Mouse (Mus musculus) left cerebral cortex, adult 9 months (tissue): ENCODE measurements around the gene Rapgef2.
"Not testable (repeated sequence)": the region's sequence is repeated elsewhere in the genome, so short reads cannot be mapped to it uniquely, and the experiment has no call there.

Experiments
- DNase-seq, 2 experiments: peaks; one replicate each; pipeline ENCODE4 v3.0.0; 2022; ENCODE audit warnings: low spot score in 2 of 2

Gene Rapgef2

DNA sequence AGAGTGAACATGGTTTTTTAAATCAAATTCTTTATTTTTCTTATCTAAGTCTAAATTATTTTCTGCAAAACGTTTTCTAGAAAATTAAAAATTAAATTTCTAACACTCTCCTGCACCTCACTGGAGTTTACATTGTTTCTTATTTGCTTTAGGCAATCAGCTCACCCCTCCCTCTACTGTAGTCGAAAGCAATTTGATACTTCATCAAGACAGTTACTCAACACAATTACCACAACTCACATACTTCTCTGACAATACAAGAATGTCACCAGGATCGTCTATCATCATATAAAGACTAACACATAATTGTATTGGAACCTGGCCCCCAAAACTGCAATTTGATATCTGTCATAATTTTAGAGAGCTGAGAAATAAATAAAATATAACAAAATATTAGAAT is 51.8 kb downstream of the Rapgef2 start:
- no peak for DNase-seq

DNA sequence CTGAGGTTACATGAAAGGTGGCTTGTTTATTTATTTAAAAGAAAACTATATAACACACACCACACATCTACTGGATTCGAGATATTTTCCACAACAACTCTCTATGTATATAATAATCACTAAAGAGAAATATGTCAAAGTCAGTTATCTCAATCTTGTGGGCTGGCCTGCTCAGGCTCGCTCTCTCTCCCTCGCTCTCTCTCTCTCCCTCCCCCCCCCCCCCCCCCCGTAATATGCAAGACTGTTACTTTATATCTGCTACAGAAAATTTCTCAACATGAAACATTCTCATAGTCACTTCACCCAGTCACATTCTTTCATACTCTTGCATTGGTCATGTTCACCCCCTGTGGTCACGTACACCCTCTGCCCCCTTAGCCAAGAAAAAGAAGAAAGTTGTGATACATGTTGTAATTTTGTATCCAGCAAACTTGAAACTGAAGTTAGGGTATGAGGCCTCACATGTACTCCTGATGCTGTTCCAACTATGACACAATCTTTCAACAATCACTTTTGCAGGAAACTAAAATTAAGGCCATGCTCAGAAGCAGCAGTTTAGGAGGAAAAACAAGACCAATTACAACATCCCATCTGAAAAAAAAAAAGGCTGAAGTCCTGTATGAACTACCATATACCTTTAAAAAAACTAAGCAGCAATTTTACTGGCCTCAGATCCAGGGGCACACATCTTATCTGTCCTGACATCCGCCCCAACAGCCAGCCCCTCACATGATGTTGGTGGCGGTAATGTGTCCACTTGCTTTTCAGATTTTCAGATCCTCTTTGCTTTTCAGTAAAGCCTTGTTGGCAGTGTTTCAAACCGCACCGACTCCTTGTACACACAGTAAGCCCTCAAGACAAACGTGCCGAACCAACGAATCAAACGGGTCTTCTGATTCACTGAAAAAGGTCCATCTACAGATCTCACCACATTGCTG is 52.6 kb downstream of the Rapgef2 start:
- DNase-seq, result no peak

GRCm38 (mm10) chr3:79230718-79231117 is 55.6 kb downstream of the Rapgef2 start:
- DNase-seq, result no peak

DNA sequence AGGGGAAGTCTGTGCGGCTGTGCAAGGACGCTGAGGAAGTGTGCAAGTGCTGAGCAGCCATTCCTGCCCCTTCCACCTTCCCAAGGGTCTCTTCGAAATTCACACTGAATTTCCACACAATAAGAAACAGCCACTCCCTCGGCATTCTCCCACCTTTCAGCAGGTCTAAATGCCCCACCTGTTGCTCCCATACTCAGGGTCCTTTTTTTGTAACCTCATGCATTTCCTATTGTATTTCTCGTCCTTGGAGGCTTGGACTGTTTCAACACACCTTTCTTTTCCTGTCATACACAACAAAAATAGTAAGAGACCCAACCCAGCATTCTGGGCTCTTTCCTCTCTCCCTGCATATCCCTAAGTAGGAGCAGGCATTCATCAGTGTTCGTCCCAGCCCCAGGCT is 56.8 kb downstream of the Rapgef2 start:
- DNase-seq, result no peak

GRCm38 (mm10) chr3:79228304-79228703 is 58.0 kb downstream of the Rapgef2 start:
- no peak for DNase-seq

- DNase-seq, result no peak
Measured at GRCm38 (mm10) chr3:79227356-79228088, 58.8 kb downstream of the Rapgef2 start.

DNA sequence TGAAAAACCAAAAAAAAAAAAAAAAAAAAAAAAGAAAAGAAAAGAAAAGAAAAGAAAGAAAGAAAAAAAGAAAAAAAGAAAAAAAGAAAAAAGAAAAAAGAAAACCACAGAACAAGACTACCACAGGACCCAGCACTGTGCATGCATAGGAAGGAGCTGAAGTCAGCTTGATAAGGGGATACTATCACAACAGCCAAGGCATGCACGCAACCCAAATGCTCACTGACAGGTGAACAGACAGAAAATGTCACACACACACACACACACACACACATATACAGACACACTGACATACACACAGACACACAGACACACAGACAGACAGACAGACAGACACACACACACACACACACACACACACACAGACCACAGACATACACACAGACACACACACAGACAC is 59.5 kb downstream of the Rapgef2 start:
- DNase-seq, result not testable (repeated sequence)

DNA sequence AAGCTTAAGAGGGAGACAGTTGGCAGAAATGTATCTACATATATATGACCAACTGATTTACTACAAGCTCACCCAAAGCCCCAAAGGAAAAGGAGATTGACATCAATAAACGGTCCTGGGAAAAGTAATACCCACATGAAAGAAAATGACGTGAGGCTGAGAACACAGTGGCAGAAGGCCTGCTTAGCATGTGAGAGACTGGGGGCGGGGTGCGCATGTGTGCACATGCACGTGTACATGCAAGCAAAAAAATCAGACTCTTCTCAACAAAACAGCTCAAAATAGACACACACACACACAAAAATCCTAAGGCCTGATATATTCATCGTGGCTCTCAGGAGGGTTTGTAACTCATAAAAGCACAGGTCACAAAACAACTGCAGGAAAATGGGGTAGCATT is 60.4 kb downstream of the Rapgef2 start:
- DNase-seq, result no peak

DNA sequence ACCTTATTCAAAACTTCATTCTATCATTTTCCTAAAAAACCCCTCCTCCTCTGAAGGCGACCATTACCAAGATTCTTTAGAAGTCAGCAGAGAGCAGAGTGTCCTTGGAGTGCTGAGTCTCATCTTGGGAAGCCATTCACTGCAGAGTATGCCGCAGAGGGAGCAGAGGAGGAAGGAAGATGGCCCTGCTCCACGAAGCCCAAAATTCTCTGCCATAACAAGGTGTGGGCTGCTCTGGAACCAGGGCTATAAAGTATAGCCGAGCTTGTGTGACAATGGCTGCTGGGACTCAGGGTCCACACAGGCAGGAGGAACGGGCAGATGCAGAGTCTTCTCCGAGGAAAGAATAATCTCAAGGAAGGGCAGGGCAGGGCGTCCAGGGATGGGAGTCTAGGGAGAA is 62.0 kb downstream of the Rapgef2 start:
- DNase-seq, result no peak

- DNase-seq, result no peak
Measured at GRCm38 (mm10) chr3:79223281-79223680, 63.0 kb downstream of the Rapgef2 start.

DNA sequence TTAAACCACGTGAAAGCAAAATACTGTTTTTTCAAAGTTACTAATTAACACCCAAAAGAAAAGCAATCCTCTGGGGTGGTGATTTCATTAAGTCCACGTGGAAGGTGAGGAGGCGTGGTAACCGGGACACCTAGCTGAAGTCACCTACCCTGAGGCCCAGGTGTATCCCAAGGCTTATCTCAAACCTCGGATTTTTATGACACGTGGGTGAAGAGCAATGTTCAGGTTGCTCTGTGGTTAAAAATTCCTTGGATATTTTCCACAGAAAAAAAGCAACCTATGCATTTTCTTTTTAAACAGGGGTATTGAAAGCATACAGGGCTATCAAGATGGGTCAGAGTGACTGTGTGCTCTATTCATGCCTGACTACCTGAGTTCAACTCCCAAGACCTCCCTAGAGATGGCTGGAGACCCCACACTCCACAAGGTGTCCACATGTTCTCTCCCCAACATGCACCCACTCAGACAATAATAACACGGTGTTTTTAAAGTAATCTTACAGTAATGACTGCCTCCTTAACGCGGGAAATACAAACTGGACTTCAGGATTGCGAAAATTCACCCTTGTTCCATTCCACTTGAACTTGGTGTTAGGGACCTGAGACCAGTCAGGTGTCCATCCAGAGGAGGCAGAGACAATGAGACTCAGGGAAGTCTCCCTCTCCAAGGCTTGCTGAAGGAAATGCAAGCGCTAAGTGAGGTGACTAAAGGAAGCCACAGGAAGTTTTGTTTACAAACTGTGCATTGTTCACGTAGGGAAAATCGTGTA is 63.9 kb downstream of the Rapgef2 start:
- no peak for DNase-seq

DNA sequence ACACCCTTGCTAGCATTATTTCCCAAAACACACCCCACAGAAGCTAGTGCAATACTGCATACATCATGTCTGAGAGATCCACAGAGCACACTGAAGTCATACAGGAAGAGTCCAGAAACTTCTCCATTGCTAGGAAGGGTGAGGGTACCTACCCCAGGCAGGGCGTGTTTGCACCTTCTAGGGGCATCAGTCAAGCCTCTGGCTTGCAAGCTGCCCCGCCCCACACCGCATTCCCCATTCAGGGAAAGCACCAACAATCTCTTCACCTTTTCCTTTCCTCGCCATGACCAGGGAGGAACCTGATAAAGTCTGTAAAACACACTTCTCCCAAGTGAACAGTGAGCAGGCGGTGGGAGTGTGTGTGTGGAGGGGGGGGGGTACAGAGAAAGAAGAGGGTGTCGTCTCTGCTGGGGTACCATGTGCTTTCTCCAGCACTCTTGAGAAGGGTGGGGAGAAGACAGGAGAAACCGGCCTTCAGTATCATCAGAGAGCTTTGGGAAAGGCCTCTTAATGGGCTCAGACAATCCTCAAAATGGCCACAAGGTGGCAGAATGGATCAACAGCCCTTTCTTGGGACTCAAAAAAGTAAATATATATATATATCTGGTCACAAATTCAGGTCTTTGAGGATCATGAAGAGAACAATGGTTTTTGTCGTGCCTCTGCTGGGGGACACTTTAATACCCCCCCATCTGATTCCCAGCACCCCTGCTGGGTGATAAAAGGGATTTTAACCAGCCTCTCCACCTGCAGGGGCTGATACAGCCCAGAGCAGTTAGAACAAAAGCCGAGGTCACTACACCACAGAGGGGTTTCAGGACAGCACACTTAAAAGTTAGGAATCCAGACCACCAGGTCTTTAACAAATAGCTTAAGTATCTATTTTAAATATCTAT is 64.8 kb downstream of the Rapgef2 start:
- peak in 1 of 2 experiments; percentile 84 for DNase-seq

GRCm38 (mm10) chr3:79219144-79219930 is 67.0 kb downstream of the Rapgef2 start:
- DNase-seq, result no peak

DNA sequence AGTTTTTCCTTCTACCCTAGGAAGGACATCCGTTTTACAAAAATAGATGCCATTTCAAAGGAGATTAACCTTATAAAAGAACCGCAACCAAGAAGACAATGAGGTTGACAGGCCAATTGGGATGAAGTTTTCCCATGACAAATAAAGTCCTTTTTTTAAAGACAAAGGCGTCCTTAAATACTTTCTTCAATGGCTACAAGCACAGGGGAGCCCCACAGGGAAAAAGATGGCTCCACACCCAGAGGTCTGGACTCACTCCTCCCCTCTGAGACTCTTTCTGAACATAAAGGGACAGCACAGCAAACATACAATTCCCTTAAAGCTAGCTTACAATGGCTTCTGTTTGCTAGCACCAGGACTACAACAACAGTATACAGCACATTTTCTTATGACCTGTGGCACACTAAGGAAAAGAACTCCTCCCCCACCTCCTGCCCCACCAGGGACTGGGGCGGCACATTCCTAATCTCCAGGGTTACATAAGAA is 67.7 kb downstream of the Rapgef2 start:
- DNase-seq, result no peak

DNA sequence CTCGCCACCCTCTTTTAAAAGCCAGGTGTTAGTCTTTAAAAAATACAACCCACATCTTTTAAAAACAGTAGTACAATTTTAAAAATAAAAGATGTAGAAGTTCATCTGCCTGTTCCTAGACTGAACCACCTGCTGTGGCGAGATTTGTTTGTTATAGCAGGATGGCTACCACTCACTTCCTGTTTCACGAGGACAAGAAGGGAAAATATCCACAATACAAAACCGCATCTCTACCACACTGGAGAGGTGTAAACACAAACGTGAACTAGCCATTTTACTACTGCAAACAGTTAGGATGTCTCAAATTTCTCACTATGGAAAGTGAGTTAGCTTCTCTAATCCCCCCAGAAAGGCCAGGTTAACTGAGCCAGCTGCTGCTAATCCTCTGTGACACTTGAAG is 76.1 kb downstream of the Rapgef2 start:
- no peak for DNase-seq

DNA sequence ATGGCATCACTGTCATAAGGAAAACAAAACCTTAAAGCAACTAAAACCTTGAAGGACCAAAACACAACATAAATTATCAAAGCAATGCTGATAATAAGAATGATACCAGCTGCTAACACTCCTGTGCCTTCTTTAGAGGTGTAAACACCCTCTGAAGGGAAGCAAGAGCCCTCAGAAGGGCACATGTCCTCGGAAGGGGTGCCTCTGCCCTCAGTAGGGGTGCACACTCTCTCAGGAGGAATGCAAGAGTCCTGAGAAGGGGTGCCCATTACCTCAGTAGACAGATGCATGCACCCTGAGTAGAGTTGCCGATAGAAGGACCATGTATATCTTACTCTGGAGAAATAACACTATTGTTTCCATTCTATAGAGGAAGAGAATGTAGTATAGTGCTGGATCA is 79.1 kb downstream of the Rapgef2 start:
- no peak for DNase-seq

- DNase-seq, result no peak
Measured at GRCm38 (mm10) chr3:79206524-79206923, 79.8 kb downstream of the Rapgef2 start.

GRCm38 (mm10) chr3:79205981-79206380 is 80.3 kb downstream of the Rapgef2 start:
- DNase-seq, result no peak

DNA sequence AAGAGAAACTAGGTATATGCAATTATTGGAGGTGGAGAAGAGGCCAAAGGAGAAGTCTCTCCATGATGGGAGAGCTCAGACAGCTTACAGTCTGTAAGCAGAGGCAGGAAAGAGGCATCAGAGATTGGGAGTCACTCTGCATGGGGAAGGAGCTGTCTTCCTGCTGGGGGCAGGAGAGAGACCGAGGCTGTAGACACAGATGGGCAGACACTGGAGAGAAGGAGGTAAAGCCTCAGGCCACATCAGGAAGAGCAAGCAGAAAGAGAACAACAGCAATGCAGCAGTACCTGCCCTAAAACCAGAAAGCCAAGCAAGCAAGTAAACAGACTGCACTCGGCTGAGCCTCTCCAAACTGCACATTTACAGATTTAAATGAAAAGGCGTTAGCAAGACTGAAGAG is 81.2 kb downstream of the Rapgef2 start:
- no peak for DNase-seq

GRCm38 (mm10) chr3:79204261-79204660 is 82.1 kb downstream of the Rapgef2 start:
- no peak for DNase-seq
